Mouse (Mus musculus): ENCODE measurements around the gene Mrps24.

- TF ChIP-seq CTCF (IDR thresholded peaks at IDR 0.05; ENCODE audit: low read depth) (no peak), EP300 (IDR thresholded peaks at IDR 0.05; ENCODE audit: low read depth) (no peak)
These were observed 25.1 kb upstream of the Mrps24 start for GRCm38 (mm10) chr11:5740599-5740964.
